Mouse (Mus musculus): ENCODE measurements around the gene Pak1ip1. TPM values are rescaled to one million over a fixed set of nuclear protein-coding genes. Genes with fewer than 3 reads are reported as not detected.
A peak's percentile ranks its signal among the peaks of the same experiment; 100 is the strongest.

The Pak1ip1 gene
- polyA plus RNA-seq, 1 experiment from 2014 or later = 76.6 TPM

GRCm38 (mm10) chr13:41008271-41008670 is 7.4 kb downstream of the Pak1ip1 start:
- Histone ChIP-seq H3K27ac (no peak overlapping the region), H3K36me3 (peaks cover 98% of the 10 kb centered on the region), H3K9me3 (replicated peaks) (no peaks in the 10 kb centered on the region), H3K9ac (no peak overlapping the region), H3K4me1 (replicated peaks) (peaks cover 24% of the 10 kb centered on the region), H3K27me3 (no peaks in the 10 kb centered on the region), H3K4me3 (replicated peaks) (no peak overlapping the region), H3K4me2 (no peak overlapping the region)
- DNase-seq = no peak
- ATAC-seq (ENCODE audit: low read depth) = no peak
- WGBS (ENCODE audit: insufficient replicate concordance) = 88% methylated on average over 10 of the region's 10 CpGs

- no peak overlapping the region for H3K27ac ChIP-seq
- 84% methylated on average over 8 of the region's 8 CpGs for WGBS (ENCODE audit: insufficient replicate concordance)
- H3K4me1 ChIP-seq (replicated peaks) = peaks cover 23% of the 10 kb centered on the region
- H3K27me3 ChIP-seq = no peaks in the 10 kb centered on the region
- H3K4me2 ChIP-seq = no peak overlapping the region
- ATAC-seq (ENCODE audit: low read depth) (no peak), DNase-seq (no peak)
- H3K4me3 ChIP-seq (replicated peaks) = no peak overlapping the region
- H3K36me3 ChIP-seq = peaks cover 98% of the 10 kb centered on the region
- no peaks in the 10 kb centered on the region for H3K9me3 ChIP-seq (replicated peaks)
- H3K9ac ChIP-seq = no peak overlapping the region
Observed at GRCm38 (mm10) chr13:41008946-41009345, 8.1 kb downstream of the Pak1ip1 start.

GRCm38 (mm10) chr13:41015829-41016634 is 15.2 kb downstream of the Pak1ip1 start, which contains the start of gene Tmem14c:
Gene Tmem14c, plus strand, starts transcription at chr13:41016292.
- no peaks in the 10 kb centered on the region for H3K9me3 ChIP-seq (replicated peaks)
- peak within 1 kb of the TSS; percentile 99 for H3K27ac ChIP-seq
- H3K9ac ChIP-seq = peak within 1 kb of the TSS; percentile 96
- H3K36me3 ChIP-seq = peaks cover 84% of the 10 kb centered on the region
- DNase-seq (peak; percentile 96), ATAC-seq (ENCODE audit: low read depth) (peak; percentile 78)
- no peaks in the 10 kb centered on the region for H3K27me3 ChIP-seq
- peak within 1 kb of the TSS; percentile 88 for H3K4me3 ChIP-seq (replicated peaks)
- peak within 1 kb of the TSS; percentile 91 for H3K4me2 ChIP-seq
- under 1% methylated on average over 43 of the region's 43 CpGs for WGBS (ENCODE audit: insufficient replicate concordance)
- H3K4me1 ChIP-seq (replicated peaks) = peaks cover 74% of the 10 kb centered on the region

GRCm38 (mm10) chr13:41016797-41017405 is 16.1 kb downstream of the Pak1ip1 start:
- H3K9ac ChIP-seq = peak overlapping the region; percentile 96
- H3K36me3 ChIP-seq = peaks cover 85% of the 10 kb centered on the region
- H3K4me3 ChIP-seq (replicated peaks) = peak overlapping the region; percentile 88
- peak overlapping the region; percentile 91 for H3K4me2 ChIP-seq
- peak overlapping the region; percentile 99 for H3K27ac ChIP-seq
- WGBS (ENCODE audit: insufficient replicate concordance) = 12% methylated on average over 12 of the region's 12 CpGs
- ATAC-seq (ENCODE audit: low read depth) (no peak), DNase-seq (peak; percentile 50)
- H3K27me3 ChIP-seq = no peaks in the 10 kb centered on the region
- H3K9me3 ChIP-seq (replicated peaks) = no peaks in the 10 kb centered on the region
- H3K4me1 ChIP-seq (replicated peaks) = peaks cover 83% of the 10 kb centered on the region

- H3K4me2 ChIP-seq = peak overlapping the region; percentile 91
- ATAC-seq (ENCODE audit: low read depth) (peak; percentile 83), DNase-seq (peak; percentile 80)
- H3K4me1 ChIP-seq (replicated peaks) = peaks cover 87% of the 10 kb centered on the region
- WGBS (ENCODE audit: insufficient replicate concordance) = 14% methylated on average over 4 of the region's 4 CpGs
- H3K9ac ChIP-seq = peak overlapping the region; percentile 96
- H3K36me3 ChIP-seq = peaks cover 85% of the 10 kb centered on the region
- no peaks in the 10 kb centered on the region for H3K9me3 ChIP-seq (replicated peaks)
- H3K27ac ChIP-seq = peak overlapping the region; percentile 99
- H3K4me3 ChIP-seq (replicated peaks) = peak overlapping the region; percentile 88
- H3K27me3 ChIP-seq = no peaks in the 10 kb centered on the region
Observed at GRCm38 (mm10) chr13:41017832-41018231, 17.0 kb downstream of the Pak1ip1 start.

GRCm38 (mm10) chr13:41018236-41018635 is 17.4 kb downstream of the Pak1ip1 start:
- Histone ChIP-seq H3K36me3 (peaks cover 85% of the 10 kb centered on the region), H3K27me3 (no peaks in the 10 kb centered on the region), H3K9me3 (replicated peaks) (no peaks in the 10 kb centered on the region), H3K4me1 (replicated peaks) (peaks cover 88% of the 10 kb centered on the region), H3K27ac (peak overlapping the region; percentile 99), H3K9ac (peak overlapping the region; percentile 96), H3K4me3 (replicated peaks) (peak overlapping the region; percentile 88), H3K4me2 (peak overlapping the region; percentile 91)
- ATAC-seq (ENCODE audit: low read depth) (no peak), DNase-seq (no peak)
- WGBS (ENCODE audit: insufficient replicate concordance) = 27% methylated on average over 9 of the region's 9 CpGs

- peak overlapping the region; percentile 96 for H3K9ac ChIP-seq
- H3K36me3 ChIP-seq = peaks cover 85% of the 10 kb centered on the region
- peak overlapping the region; percentile 99 for H3K27ac ChIP-seq
- peak; percentile 53 for ATAC-seq (ENCODE audit: low read depth)
- H3K4me1 ChIP-seq (replicated peaks) = peaks cover 89% of the 10 kb centered on the region
- H3K27me3 ChIP-seq = no peaks in the 10 kb centered on the region
- 27% methylated on average over 13 of the region's 13 CpGs for WGBS (ENCODE audit: insufficient replicate concordance)
- peak overlapping the region; percentile 88 for H3K4me3 ChIP-seq (replicated peaks)
- no peaks in the 10 kb centered on the region for H3K9me3 ChIP-seq (replicated peaks)
- peak overlapping the region; percentile 91 for H3K4me2 ChIP-seq
- peak; percentile 62 for DNase-seq
Observed at GRCm38 (mm10) chr13:41018756-41019591, 18.2 kb downstream of the Pak1ip1 start.

- H3K4me1 ChIP-seq (replicated peaks) = peaks cover 87% of the 10 kb centered on the region
- WGBS (ENCODE audit: insufficient replicate concordance) = 11% methylated on average over 7 of the region's 7 CpGs
- H3K36me3 ChIP-seq = peaks cover 78% of the 10 kb centered on the region
- no peaks in the 10 kb centered on the region for H3K9me3 ChIP-seq (replicated peaks)
- no peaks in the 10 kb centered on the region for H3K27me3 ChIP-seq
- H3K27ac ChIP-seq = peak overlapping the region; percentile 99
- peak overlapping the region; percentile 88 for H3K4me3 ChIP-seq (replicated peaks)
- ATAC-seq (ENCODE audit: low read depth) (peak; percentile 18; the same call in 1 of the 2 replicates), DNase-seq (peak; percentile 69)
- H3K4me2 ChIP-seq = peak overlapping the region; percentile 91
- H3K9ac ChIP-seq = peak overlapping the region; percentile 96
Observed at GRCm38 (mm10) chr13:41020494-41020893, 19.7 kb downstream of the Pak1ip1 start.

- 0 out of 2 replicates have a peak, but pooled peaks cover 6% of the 10 kb centered on the region for H3K9me3 ChIP-seq (replicated peaks)
- H3K4me3 ChIP-seq (replicated peaks) = peak overlapping the region; percentile 88; the same call in 1 of the 2 replicates
- peaks cover 77% of the 10 kb centered on the region for H3K36me3 ChIP-seq
- DNase-seq (no peak), ATAC-seq (ENCODE audit: low read depth) (no peak)
- H3K27ac ChIP-seq = peak overlapping the region; percentile 99
- peak overlapping the region; percentile 91 for H3K4me2 ChIP-seq
- no peaks in the 10 kb centered on the region for H3K27me3 ChIP-seq
- 83% methylated on average over 6 of the region's 6 CpGs for WGBS (ENCODE audit: insufficient replicate concordance)
- peaks cover 83% of the 10 kb centered on the region for H3K4me1 ChIP-seq (replicated peaks)
- H3K9ac ChIP-seq = peak overlapping the region; percentile 96; the same call in 1 of the 2 replicates
Observed at GRCm38 (mm10) chr13:41021607-41022006, 20.8 kb downstream of the Pak1ip1 start.

- Histone ChIP-seq H3K4me3 (replicated peaks) (0 out of 2 replicates have a peak overlapping the region, but pooled peaks have one; percentile 4), H3K4me1 (replicated peaks) (peaks cover 81% of the 10 kb centered on the region), H3K27ac (peak overlapping the region; percentile 99; the same call in 1 of the 2 replicates), H3K27me3 (no peaks in the 10 kb centered on the region), H3K9me3 (replicated peaks) (0 out of 2 replicates have a peak, but pooled peaks cover 6% of the 10 kb centered on the region), H3K9ac (no peak overlapping the region), H3K4me2 (no peak overlapping the region), H3K36me3 (peaks cover 74% of the 10 kb centered on the region)
- WGBS (ENCODE audit: insufficient replicate concordance) = 83% methylated on average over 13 of the region's 13 CpGs
- no peak for ATAC-seq (ENCODE audit: low read depth)
- no peak for DNase-seq
Observed at GRCm38 (mm10) chr13:41022099-41022498, 21.3 kb downstream of the Pak1ip1 start.

All from liver, embryonic 13.5 days (tissue).